Mouse (Mus musculus) macrophage (primary cell): ENCODE results near the gene Rps27rt. TPM values are rescaled to one million over a fixed set of nuclear protein-coding genes. Genes with fewer than 3 reads are reported as not detected.

ENCODE experiments used
- polyA plus RNA-seq: library from polyadenylated mRNA; stranded (reverse); fragments of 250-400 nt; gene quantifications from 3 replicates; pipeline ENCODE4 v1.2.4, GENCODE M21; 2018; ENCODE audit warnings: inconsistent platforms

Rps27rt gene
- polyA plus RNA-seq, 1 experiment from 2014 or later = 4.7 TPM

Other genes starting within 250 kb of the Rps27rt start
- gene Cmtm7, start 200.9 kb downstream of the Rps27rt start, polyA plus RNA-seq = 47.8 to 121 TPM (median 101 TPM) in 3 replicates
- gene Cmtm8, start 138.6 kb downstream of the Rps27rt start, polyA plus RNA-seq = 0.99 to 2.2 TPM (median 1.2 TPM) in 3 replicates
- gene Gpd1l, start 48.8 kb downstream of the Rps27rt start, polyA plus RNA-seq = 19.9 to 26.2 TPM (median 23.2 TPM) in 3 replicates
- gene Osbpl10, start 4.2 kb downstream of the Rps27rt start, polyA plus RNA-seq = 0.19 to 0.72 TPM in 2 of 3 replicates, not detected in the other